Mouse (Mus musculus): Measurements from ENCODE around the gene Tssc4.

Gene Tssc4

GRCm38 (mm10) chr7:143068882-143069591 lies at the start of gene Tssc4:
Gene Tssc4 (plus strand): TSS chr7:143069249.
- peak; percentile 100 for DNase-seq (ENCODE audit: low read depth, low spot score)

GRCm38 (mm10) chr7:143020040-143020439 lies 49.0 kb upstream of the Tssc4 start:
- no peak for DNase-seq (ENCODE audit: low read depth, low spot score)

GRCm38 (mm10) chr7:143020764-143021163 lies 48.3 kb upstream of the Tssc4 start:
- no peak for DNase-seq (ENCODE audit: low read depth, low spot score)

GRCm38 (mm10) chr7:143021356-143022164 lies 47.5 kb upstream of the Tssc4 start:
- DNase-seq (ENCODE audit: low read depth, low spot score): no peak

- DNase-seq (ENCODE audit: low read depth, low spot score): no peak
Observed at GRCm38 (mm10) chr7:143023499-143023898, 45.5 kb upstream of the Tssc4 start.

GRCm38 (mm10) chr7:143024293-143024692 lies 44.8 kb upstream of the Tssc4 start:
- no peak for DNase-seq (ENCODE audit: low read depth, low spot score)

GRCm38 (mm10) chr7:143025496-143025895 lies 43.6 kb upstream of the Tssc4 start:
- DNase-seq (ENCODE audit: low read depth, low spot score): no peak

- no peak for DNase-seq (ENCODE audit: low read depth, low spot score)
Observed at GRCm38 (mm10) chr7:143027196-143027595, 41.9 kb upstream of the Tssc4 start.

- no peak for DNase-seq (ENCODE audit: low read depth, low spot score)
Observed at GRCm38 (mm10) chr7:143031816-143032215, 37.2 kb upstream of the Tssc4 start.

- no peak for DNase-seq (ENCODE audit: low read depth, low spot score)
Observed at GRCm38 (mm10) chr7:143033581-143033980, 35.5 kb upstream of the Tssc4 start.

GRCm38 (mm10) chr7:143034112-143034511 lies 34.9 kb upstream of the Tssc4 start:
- DNase-seq (ENCODE audit: low read depth, low spot score): no peak

- DNase-seq (ENCODE audit: low read depth, low spot score): no peak
Observed at GRCm38 (mm10) chr7:143034519-143035450, 34.3 kb upstream of the Tssc4 start.

GRCm38 (mm10) chr7:143036787-143037186 lies 32.3 kb upstream of the Tssc4 start:
- DNase-seq (ENCODE audit: low read depth, low spot score): no peak

- no peak for DNase-seq (ENCODE audit: low read depth, low spot score)
Observed at GRCm38 (mm10) chr7:143037306-143037705, 31.7 kb upstream of the Tssc4 start.

GRCm38 (mm10) chr7:143038174-143038931 lies 30.7 kb upstream of the Tssc4 start:
- no peak for DNase-seq (ENCODE audit: low read depth, low spot score)

- no peak for DNase-seq (ENCODE audit: low read depth, low spot score)
Observed at GRCm38 (mm10) chr7:143040561-143040960, 28.5 kb upstream of the Tssc4 start.

- DNase-seq (ENCODE audit: low read depth, low spot score): no peak
Observed at GRCm38 (mm10) chr7:143041138-143041822, 27.8 kb upstream of the Tssc4 start.

GRCm38 (mm10) chr7:143042089-143042488 lies 27.0 kb upstream of the Tssc4 start:
- no peak for DNase-seq (ENCODE audit: low read depth, low spot score)

- DNase-seq (ENCODE audit: low read depth, low spot score): no peak
Observed at GRCm38 (mm10) chr7:143042897-143043300, 26.1 kb upstream of the Tssc4 start.

GRCm38 (mm10) chr7:143044049-143044825 lies 24.8 kb upstream of the Tssc4 start:
- DNase-seq (ENCODE audit: low read depth, low spot score): no peak

Data from forelimb bud, embryonic 11.5 days (tissue).